Mouse (Mus musculus): ENCODE data around the gene Nr4a1.

- TF ChIP-seq CTCF (IDR thresholded peaks at IDR 0.05; ENCODE audit: borderline replicate concordance, insufficient read depth, low read depth, low read length) = no peak
- no peak for TF ChIP-seq POLR2A (IDR thresholded peaks at IDR 0.05; ENCODE audit: borderline replicate concordance, insufficient read depth, low read length)
These were observed 30.5 kb upstream of the Nr4a1 start for GRCm38 (mm10) chr15:101223596-101223995.
